Mouse (Mus musculus): Measurements from ENCODE around the gene Phactr2. TPM values are rescaled to one million over a fixed set of nuclear protein-coding genes. Genes with fewer than 3 reads are reported as not detected.

Phactr2 gene
- polyA plus RNA-seq, 1 experiment, result 6.7 TPM

GRCm38 (mm10) chr10:13326149-13326873 is 147.9 kb downstream of the Phactr2 start:
- no peak for TF ChIP-seq CTCF (IDR thresholded peaks at IDR 0.05; ENCODE audit: extremely low read depth, insufficient read depth, low read length)
- Histone ChIP-seq H3K27ac (ENCODE audit: insufficient read depth, low read length) (no peak overlapping the region), H3K4me3 (ENCODE audit: insufficient read depth, low read length) (no peak overlapping the region)

GRCm38 (mm10) chr10:13323806-13324411 is 150.3 kb downstream of the Phactr2 start:
- H3K27ac ChIP-seq (ENCODE audit: insufficient read depth, low read length), result no peak overlapping the region
- no peak for TF ChIP-seq CTCF (IDR thresholded peaks at IDR 0.05; ENCODE audit: extremely low read depth, insufficient read depth, low read length)
- TF ChIP-seq POLR2A (IDR thresholded peaks at IDR 0.05; ENCODE audit: extremely low read depth, insufficient read depth, low read length), result no peak
- H3K4me1 ChIP-seq (ENCODE audit: control insufficient read depth, insufficient read depth, low read length), result no peaks in the 10 kb centered on the region; the same call in 1 of the 2 replicates
- H3K4me3 ChIP-seq (ENCODE audit: insufficient read depth, low read length), result peak overlapping the region; percentile 45

More at GRCm38 (mm10) chr10:13326149-13326873, 147.9 kb downstream of the Phactr2 start:
- no peaks in the 10 kb centered on the region; the same call in 1 of the 2 replicates for H3K4me1 ChIP-seq (ENCODE audit: control insufficient read depth, insufficient read depth, low read length)

GRCm38 (mm10) chr10:13323139-13323805 is 150.9 kb downstream of the Phactr2 start:
- Histone ChIP-seq H3K4me1 (ENCODE audit: control insufficient read depth, insufficient read depth, low read length) (no peaks in the 10 kb centered on the region; the same call in 1 of the 2 replicates), H3K27ac (ENCODE audit: insufficient read depth, low read length) (no peak overlapping the region), H3K4me3 (ENCODE audit: insufficient read depth, low read length) (peak overlapping the region; percentile 45)
- no peak for TF ChIP-seq POLR2A (IDR thresholded peaks at IDR 0.05; ENCODE audit: extremely low read depth, insufficient read depth, low read length)
- no peak for TF ChIP-seq CTCF (IDR thresholded peaks at IDR 0.05; ENCODE audit: extremely low read depth, insufficient read depth, low read length)

- no peaks in the 10 kb centered on the region for H3K4me1 ChIP-seq (ENCODE audit: control insufficient read depth, insufficient read depth, low read length)
Observed at GRCm38 (mm10) chr10:13314999-13315398, 159.2 kb downstream of the Phactr2 start.

GRCm38 (mm10) chr10:13312576-13312975 is 161.6 kb downstream of the Phactr2 start:
- TF ChIP-seq POLR2A (IDR thresholded peaks at IDR 0.05; ENCODE audit: extremely low read depth, insufficient read depth, low read length) (no peak), CTCF (IDR thresholded peaks at IDR 0.05; ENCODE audit: extremely low read depth, insufficient read depth, low read length) (no peak)
- H3K4me3 ChIP-seq (ENCODE audit: insufficient read depth, low read length), result no peak overlapping the region

More at GRCm38 (mm10) chr10:13314999-13315398, 159.2 kb downstream of the Phactr2 start:
- H3K4me3 ChIP-seq (ENCODE audit: insufficient read depth, low read length), result no peak overlapping the region
- H3K27ac ChIP-seq (ENCODE audit: insufficient read depth, low read length), result no peak overlapping the region
- TF ChIP-seq POLR2A (IDR thresholded peaks at IDR 0.05; ENCODE audit: extremely low read depth, insufficient read depth, low read length) (no peak), CTCF (IDR thresholded peaks at IDR 0.05; ENCODE audit: extremely low read depth, insufficient read depth, low read length) (no peak)

GRCm38 (mm10) chr10:13311612-13312011 is 162.6 kb downstream of the Phactr2 start:
- Histone ChIP-seq H3K4me1 (ENCODE audit: control insufficient read depth, insufficient read depth, low read length) (no peaks in the 10 kb centered on the region), H3K27ac (ENCODE audit: insufficient read depth, low read length) (no peak overlapping the region), H3K4me3 (ENCODE audit: insufficient read depth, low read length) (no peak overlapping the region)
- TF ChIP-seq POLR2A (IDR thresholded peaks at IDR 0.05; ENCODE audit: extremely low read depth, insufficient read depth, low read length) (no peak), CTCF (IDR thresholded peaks at IDR 0.05; ENCODE audit: extremely low read depth, insufficient read depth, low read length) (no peak)

More at GRCm38 (mm10) chr10:13312576-13312975, 161.6 kb downstream of the Phactr2 start:
- H3K4me1 ChIP-seq (ENCODE audit: control insufficient read depth, insufficient read depth, low read length), result no peaks in the 10 kb centered on the region
- H3K27ac ChIP-seq (ENCODE audit: insufficient read depth, low read length), result no peak overlapping the region

- H3K4me3 ChIP-seq (ENCODE audit: insufficient read depth, low read length), result no peak overlapping the region
- TF ChIP-seq POLR2A (IDR thresholded peaks at IDR 0.05; ENCODE audit: extremely low read depth, insufficient read depth, low read length), result no peak
- TF ChIP-seq CTCF (IDR thresholded peaks at IDR 0.05; ENCODE audit: extremely low read depth, insufficient read depth, low read length), result no peak
- no peak overlapping the region for H3K27ac ChIP-seq (ENCODE audit: insufficient read depth, low read length)
- H3K4me1 ChIP-seq (ENCODE audit: control insufficient read depth, insufficient read depth, low read length), result no peaks in the 10 kb centered on the region
Observed at GRCm38 (mm10) chr10:13310075-13310474, 164.1 kb downstream of the Phactr2 start.

GRCm38 (mm10) chr10:13304641-13305241 is 169.5 kb downstream of the Phactr2 start:
- no peak overlapping the region for H3K27ac ChIP-seq (ENCODE audit: insufficient read depth, low read length)
- H3K4me1 ChIP-seq (ENCODE audit: control insufficient read depth, insufficient read depth, low read length), result peaks cover 2% of the 10 kb centered on the region; the same call in 1 of the 2 replicates
- TF ChIP-seq CTCF (IDR thresholded peaks at IDR 0.05; ENCODE audit: extremely low read depth, insufficient read depth, low read length) (no peak), POLR2A (IDR thresholded peaks at IDR 0.05; ENCODE audit: extremely low read depth, insufficient read depth, low read length) (no peak)
- H3K4me3 ChIP-seq (ENCODE audit: insufficient read depth, low read length), result no peak overlapping the region

All from cortical plate, adult 2 months (tissue).